Mouse (Mus musculus) cerebellum, adult 2 months (tissue): ENCODE results near the gene Reg1. TPM values are rescaled to one million over a fixed set of nuclear protein-coding genes. Genes with fewer than 3 reads are reported as not detected.

Source experiments
- DNase-seq, 2 experiments: peaks; one replicate each; pipeline ENCODE4 v3.0.0; 2021
- H3K27ac ChIP-seq: fragments of 200-500 bp; 2 replicates; pipeline ENCODE4 v1.5.1; 2012; ENCODE audit warnings: low read length, control low read depth, inconsistent platforms; ENCODE audit not compliant: insufficient read depth
- H3K27me3 ChIP-seq: fragments of 200-500 bp; 2 replicates; pipeline ENCODE4 v1.6.1; 2012; ENCODE audit warnings: inconsistent platforms, mild to moderate bottlenecking, low read length, moderate library complexity; ENCODE audit not compliant: control insufficient read depth, insufficient read depth
- H3K4me1 ChIP-seq: fragments of 200-500 bp; 2 replicates; pipeline ENCODE4 v1.6.1; 2011; ENCODE audit warnings: low read length; ENCODE audit not compliant: control insufficient read depth, insufficient read depth
- H3K4me3 ChIP-seq: fragments of 200-500 bp; replicated peaks from 2 replicates; pipeline ENCODE3; 2011; ENCODE audit warnings: mild to moderate bottlenecking, low read depth, low read length, control low read depth; ENCODE audit not compliant: insufficient read depth
- CTCF ChIP-seq: fragments of 200-500 bp; IDR thresholded peaks from 2 replicates; pipeline ENCODE4 v1.5.1; 2011; ENCODE audit warnings: low read depth, mild to moderate bottlenecking, control low read depth, low read length, moderate library complexity, borderline replicate concordance; ENCODE audit not compliant: insufficient read depth
- POLR2A ChIP-seq: fragments of 200-500 bp; IDR thresholded peaks from 2 replicates; pipeline ENCODE4 v1.6.1; 2011; ENCODE audit warnings: low read length, control low read depth, borderline replicate concordance; ENCODE audit not compliant: insufficient read depth
- WGBS: fragments of 180-500 bp; shearing (Covaris S2); methylation state at CpG from one replicate; pipeline ENCODE4 v1.1.7; 2018; 5-methylcytosine and 5-hydroxymethylcytosine counted together
- polyA plus RNA-seq: library from polyadenylated mRNA; depleted of rRNA; stranded (reverse); fragments of >200 nt; gene quantifications from 2 replicates; pipeline ENCODE4 v1.2.3, GENCODE M21; 2012; rRNA removed

Reg1 gene
- polyA plus RNA-seq, 1 experiment = not detected

DNA sequence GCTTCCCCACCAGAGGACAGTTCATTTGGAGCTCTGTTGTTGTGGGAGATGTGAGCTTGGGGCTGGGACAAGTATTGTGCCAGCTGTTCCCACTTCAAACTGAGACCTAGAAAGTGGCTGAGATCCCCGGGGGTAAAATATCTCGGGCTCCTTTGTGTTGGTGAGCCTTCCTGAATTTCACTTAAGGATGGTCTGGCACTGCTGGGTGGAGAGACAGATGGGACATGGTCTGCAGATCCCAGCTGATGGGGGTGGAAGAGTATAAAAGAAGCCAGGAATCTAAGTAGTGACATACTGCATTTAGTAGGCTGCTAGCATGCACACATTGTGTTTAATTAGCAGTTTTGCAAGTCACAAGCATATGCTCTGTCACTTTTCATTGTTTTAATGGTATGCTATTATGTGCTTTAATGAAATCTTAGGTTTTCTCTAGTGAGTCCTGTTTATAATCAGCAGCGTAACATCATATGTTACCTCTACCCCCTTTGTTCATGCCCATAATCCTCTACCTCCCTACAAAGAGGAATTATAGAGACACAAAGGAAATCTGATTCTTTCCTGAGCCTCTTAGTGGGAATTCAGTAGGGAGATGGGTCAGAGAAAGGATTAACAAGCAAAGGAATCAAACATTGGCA lies 37.8 kb downstream of the Reg1 start:
- Histone ChIP-seq H3K4me3 (no peak overlapping the region), H3K27ac (no peak overlapping the region), H3K4me1 (no peaks in the 10 kb centered on the region), H3K27me3 (no peaks in the 10 kb centered on the region)
- TF ChIP-seq CTCF (no peak), POLR2A (no peak)
- WGBS = 27% methylated on average over 3 of the region's 3 CpGs
- DNase-seq = no peak

DNA sequence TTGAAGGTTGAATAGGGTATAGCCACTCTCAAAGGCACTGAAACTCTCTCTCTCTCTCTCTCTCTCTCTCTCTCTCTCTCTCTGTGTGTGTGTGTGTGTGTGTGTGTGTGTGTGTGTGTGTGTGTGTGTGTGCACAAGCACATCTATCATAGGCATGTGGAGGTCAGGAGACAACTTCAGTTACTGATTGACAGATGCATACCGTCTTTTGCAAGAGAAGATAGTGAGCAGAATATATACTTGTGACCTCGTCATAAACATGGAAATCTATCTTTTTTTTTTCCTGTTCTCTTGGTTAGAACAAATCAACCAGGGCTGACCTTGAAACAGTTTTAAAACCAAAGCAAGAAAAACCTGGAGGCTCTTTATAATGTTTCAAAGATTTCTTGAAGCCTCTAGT lies 39.8 kb downstream of the Reg1 start:
- 77% methylated on average over 2 of the region's 2 CpGs for WGBS
- Histone ChIP-seq H3K27ac (no peak overlapping the region), H3K27me3 (no peaks in the 10 kb centered on the region), H3K4me1 (no peaks in the 10 kb centered on the region), H3K4me3 (no peak overlapping the region)
- DNase-seq = no peak
- TF ChIP-seq POLR2A (no peak), CTCF (no peak)

DNA sequence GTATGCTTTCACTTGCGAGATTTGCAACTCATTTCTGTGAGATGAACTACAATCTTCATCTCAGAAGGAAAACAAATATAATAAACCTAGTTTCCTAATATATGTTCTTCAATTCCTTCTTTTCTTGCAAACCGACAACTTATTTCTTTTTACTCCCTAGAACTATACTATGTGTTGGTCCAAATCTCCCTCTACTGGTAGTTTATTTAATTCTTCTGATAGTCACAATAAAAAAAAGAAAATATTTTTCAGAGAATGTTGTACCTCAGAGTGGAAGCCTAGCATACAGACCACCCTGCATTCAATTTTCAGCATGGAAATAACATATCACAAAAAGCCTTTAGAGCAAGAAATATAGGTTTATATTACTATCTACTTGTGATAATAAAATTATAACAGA lies 40.8 kb downstream of the Reg1 start:
- Histone ChIP-seq H3K27me3 (no peaks in the 10 kb centered on the region), H3K4me1 (no peaks in the 10 kb centered on the region), H3K27ac (no peak overlapping the region), H3K4me3 (no peak overlapping the region)
- TF ChIP-seq CTCF (no peak), POLR2A (no peak)
- WGBS = 73% methylated on average over 2 of the region's 2 CpGs
- DNase-seq = no peak

DNA sequence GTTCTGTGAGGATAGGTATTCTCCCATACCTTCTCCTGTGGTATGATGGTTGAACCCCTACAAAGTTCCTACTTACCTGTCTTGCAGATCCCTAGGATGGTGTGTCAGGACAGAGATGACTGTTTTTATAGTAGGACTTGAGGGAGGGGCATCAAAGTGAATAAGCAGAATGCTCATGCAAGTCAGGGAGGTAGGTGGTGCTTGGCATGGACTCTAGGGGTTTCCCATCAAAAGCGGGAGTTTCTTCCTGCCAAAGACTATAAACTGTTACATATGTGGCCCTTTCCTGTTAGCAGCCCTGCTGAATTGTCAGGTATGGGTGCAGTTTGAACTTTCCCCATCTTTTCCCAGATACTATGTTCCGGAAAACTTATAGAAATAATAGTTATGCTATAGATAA lies 46.3 kb downstream of the Reg1 start, which contains the start of gene Reg3g:
Reg3g (minus strand) TSS at position 101 of the 400 bp plus-strand sequence.
- Histone ChIP-seq H3K4me1 (no peaks in the 10 kb centered on the region), H3K4me3 (no peak within 1 kb of the TSS), H3K27ac (no peak within 1 kb of the TSS), H3K27me3 (no peaks in the 10 kb centered on the region)
- DNase-seq = no peak
- no peak for TF ChIP-seq POLR2A
- TF ChIP-seq CTCF = no peak
- WGBS = 87% methylated on average over 2 of the region's 2 CpGs

DNA sequence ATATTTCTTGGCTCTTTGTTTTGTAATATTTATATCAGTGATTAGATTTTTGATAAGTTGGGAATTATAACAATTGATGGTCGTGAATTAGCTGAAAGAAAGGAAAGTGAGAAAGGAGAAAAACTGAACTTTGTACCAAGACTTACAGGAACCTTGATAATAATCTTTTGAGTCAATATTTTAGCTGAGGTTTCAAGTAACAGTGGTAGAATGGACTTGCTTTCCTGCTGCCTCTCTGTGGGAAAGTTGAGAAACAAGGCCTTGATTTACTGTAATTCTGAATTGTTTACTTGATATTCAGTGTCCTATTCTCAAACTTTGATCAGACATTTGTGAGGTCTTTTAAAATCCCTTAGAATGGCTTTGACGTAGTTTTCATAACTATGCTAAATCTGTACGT lies 46.8 kb downstream of the Reg1 start:
- WGBS = 81% methylated on average over 3 of the region's 3 CpGs
- no peak overlapping the region for H3K27ac ChIP-seq
- H3K4me1 ChIP-seq = no peaks in the 10 kb centered on the region
- H3K27me3 ChIP-seq = no peaks in the 10 kb centered on the region
- H3K4me3 ChIP-seq = no peak overlapping the region
- TF ChIP-seq CTCF = no peak
- TF ChIP-seq POLR2A = no peak
- DNase-seq = no peak

Other genes starting within 250 kb of the Reg1 start
- 0.62 TPM in 1 of 2 replicates, not detected in the other for gene Reg3b, start 52.1 kb upstream of the Reg1 start, polyA plus RNA-seq
- not detected in 2 replicates for gene Reg3d, start 43.8 kb upstream of the Reg1 start, polyA plus RNA-seq
- not detected in 2 replicates for gene Reg3a, start 42.0 kb upstream of the Reg1 start, polyA plus RNA-seq
- gene Reg2, start 27.1 kb upstream of the Reg1 start, polyA plus RNA-seq = not detected in 2 replicates
- gene Reg3g, start 46.2 kb downstream of the Reg1 start, polyA plus RNA-seq = 0.20 and 0.25 TPM in 2 replicates